Mouse (Mus musculus) liver, adult (tissue): ENCODE data around the gene Polr2a.
A peak's percentile ranks its signal among the peaks of the same experiment; 100 is the strongest.

Source experiments
- GATA4 ChIP-seq: IDR thresholded peaks from 2 replicates; pipeline ENCODE4 v1.6.1; 2014; ENCODE audit warnings: mild to moderate bottlenecking, low read length; ENCODE audit not compliant: insufficient replicate concordance

Gene Polr2a

GRCm38 (mm10) chr11:69704613-69705010 lies 53.8 kb downstream of the Polr2a start:
- no peak for TF ChIP-seq GATA4

GRCm38 (mm10) chr11:69703814-69704612 lies 54.4 kb downstream of the Polr2a start:
- TF ChIP-seq GATA4 = no peak

GRCm38 (mm10) chr11:69699595-69699994 lies 58.8 kb downstream of the Polr2a start:
- TF ChIP-seq GATA4 = no peak

- no peak for TF ChIP-seq GATA4
Measured at GRCm38 (mm10) chr11:69698574-69698973, 59.9 kb downstream of the Polr2a start.

- TF ChIP-seq GATA4 = no peak
Measured at GRCm38 (mm10) chr11:69697396-69697795, 61.0 kb downstream of the Polr2a start.

GRCm38 (mm10) chr11:69695361-69696181 lies 62.9 kb downstream of the Polr2a start, which contains the start of the genes Tnfsf12 and Tnfsfm13:
Tnfsf12 (minus strand) TSS chr11:69695849.
Tnfsfm13 (minus strand) TSS chr11:69696098.
- peak; percentile 50; the same call in 1 of the 2 replicates for TF ChIP-seq GATA4

- TF ChIP-seq GATA4 = no peak
Measured at GRCm38 (mm10) chr11:69695046-69695360, 63.4 kb downstream of the Polr2a start.

- no peak for TF ChIP-seq GATA4
Measured at GRCm38 (mm10) chr11:69693421-69693965, 64.9 kb downstream of the Polr2a start.

- TF ChIP-seq GATA4 = no peak
Measured at GRCm38 (mm10) chr11:69692863-69693262, 65.6 kb downstream of the Polr2a start.

GRCm38 (mm10) chr11:69692196-69692811 lies 66.1 kb downstream of the Polr2a start:
- no peak for TF ChIP-seq GATA4

GRCm38 (mm10) chr11:69689891-69690290 lies 68.5 kb downstream of the Polr2a start:
- TF ChIP-seq GATA4 = no peak

GRCm38 (mm10) chr11:69687061-69687460 lies 71.4 kb downstream of the Polr2a start:
- TF ChIP-seq GATA4 = no peak

- TF ChIP-seq GATA4 = no peak
Measured at GRCm38 (mm10) chr11:69686377-69686776, 72.1 kb downstream of the Polr2a start.

- TF ChIP-seq GATA4 = no peak
Measured at GRCm38 (mm10) chr11:69685526-69686148, 72.8 kb downstream of the Polr2a start, which contains the start of gene Tnfsf13. Tnfsf13 (minus strand) TSS chr11:69685784.

GRCm38 (mm10) chr11:69684936-69685335 lies 73.5 kb downstream of the Polr2a start:
- TF ChIP-seq GATA4 = no peak
